Mouse (Mus musculus) myocyte (in vitro differentiated cells): ENCODE results near the gene Sh2d2a. TPM values are rescaled to one million over a fixed set of nuclear protein-coding genes. Genes with fewer than 3 reads are reported as not detected.

Experiments used
- H3K27me3 ChIP-seq: one replicate; pipeline ENCODE4 v1.6.1; 2011; ENCODE audit not compliant: control insufficient read depth, insufficient read depth, insufficient read length
- H3K36me3 ChIP-seq: one replicate; pipeline ENCODE4 v1.6.1; 2011; ENCODE audit not compliant: control insufficient read depth, insufficient read depth
- H3K4me2 ChIP-seq: one replicate; pipeline ENCODE4 v1.6.1; 2011; ENCODE audit warnings: low read depth, control low read depth
- H3K4me3 ChIP-seq: one replicate; pipeline ENCODE4 v1.5.1; 2011; ENCODE audit warnings: mild to moderate bottlenecking, control low read depth, moderate library complexity
- H3K79me2 ChIP-seq: one replicate; pipeline ENCODE4 v1.6.1; 2011; ENCODE audit not compliant: control insufficient read depth, insufficient read depth
- H3ac ChIP-seq: one replicate; pipeline ENCODE4 v1.6.1; 2011; ENCODE audit not compliant: control insufficient read depth, insufficient read length
- CEBPB ChIP-seq: IDR thresholded peaks from 2 replicates; pipeline ENCODE4 v1.6.1; 2011; ENCODE audit warnings: mild to moderate bottlenecking, moderate library complexity; ENCODE audit not compliant: poor library complexity, insufficient read depth, severe bottlenecking
- E2F4 ChIP-seq: IDR thresholded peaks from one replicate; pipeline ENCODE4 v1.6.1; 2011; ENCODE audit warnings: mild to moderate bottlenecking, control low read depth, moderate library complexity; ENCODE audit not compliant: insufficient read depth
- MAX ChIP-seq: IDR thresholded peaks from one replicate; pipeline ENCODE4 v1.6.1; 2011; ENCODE audit warnings: low read depth, mild to moderate bottlenecking, control low read depth
- MYOD1 ChIP-seq, 3 experiments: IDR thresholded peaks; one replicate each; pipeline ENCODE4 v1.6.1; 2011; ENCODE audit warnings: control low read depth in 2 of 3, low read depth in 2 of 3, mild to moderate bottlenecking in 2 of 3, moderate library complexity in 1 of 3; ENCODE audit not compliant: insufficient read length in 2 of 3, control insufficient read depth in 1 of 3
- MYOG ChIP-seq, 3 experiments: IDR thresholded peaks; one replicate each; pipeline ENCODE4 v1.6.1; 2011; ENCODE audit warnings: control low read depth in 2 of 3, low read depth in 2 of 3, mild to moderate bottlenecking in 2 of 3; ENCODE audit not compliant: insufficient read length in 2 of 3, control insufficient read depth in 1 of 3, insufficient read depth in 1 of 3
- POLR2A ChIP-seq: IDR thresholded peaks from one replicate; pipeline ENCODE4 v1.6.1; 2011; ENCODE audit warnings: low read depth, mild to moderate bottlenecking, control low read depth, moderate library complexity; ENCODE audit not compliant: insufficient read length
- POLR2AphosphoS2 ChIP-seq: IDR thresholded peaks from one replicate; pipeline ENCODE4 v1.6.1; 2011; ENCODE audit warnings: low read depth, control low read depth; ENCODE audit not compliant: insufficient read length
- REST ChIP-seq: IDR thresholded peaks from one replicate; pipeline ENCODE4 v1.6.1; 2011; ENCODE audit warnings: mild to moderate bottlenecking, control low read depth, moderate library complexity; ENCODE audit not compliant: insufficient read depth, insufficient read length
- SRF ChIP-seq: IDR thresholded peaks from one replicate; pipeline ENCODE4 v1.6.1; 2011; ENCODE audit warnings: low read depth; ENCODE audit not compliant: control insufficient read depth, insufficient read length
- TCF12 ChIP-seq: IDR thresholded peaks from one replicate; pipeline ENCODE4 v1.6.1; 2011; ENCODE audit warnings: mild to moderate bottlenecking, control low read depth; ENCODE audit not compliant: poor library complexity, insufficient read depth, severe bottlenecking
- TCF3 ChIP-seq: IDR thresholded peaks from one replicate; pipeline ENCODE4 v1.6.1; 2011; ENCODE audit warnings: low read depth, control low read depth; ENCODE audit not compliant: insufficient read length
- USF1 ChIP-seq: IDR thresholded peaks from one replicate; pipeline ENCODE4 v1.6.1; 2011; ENCODE audit warnings: low read depth, mild to moderate bottlenecking, control low read depth, moderate library complexity
- polyA plus RNA-seq: library from polyadenylated mRNA; unstranded; fragments of >200 nt; fragmentation: generic; extraction: Trizol; gene quantifications from one replicate; pipeline ENCODE4 v1.2.1, GENCODE M21; 2012; ENCODE audit warnings: missing spikeins

The Sh2d2a gene
- polyA plus RNA-seq, result not detected

DNA sequence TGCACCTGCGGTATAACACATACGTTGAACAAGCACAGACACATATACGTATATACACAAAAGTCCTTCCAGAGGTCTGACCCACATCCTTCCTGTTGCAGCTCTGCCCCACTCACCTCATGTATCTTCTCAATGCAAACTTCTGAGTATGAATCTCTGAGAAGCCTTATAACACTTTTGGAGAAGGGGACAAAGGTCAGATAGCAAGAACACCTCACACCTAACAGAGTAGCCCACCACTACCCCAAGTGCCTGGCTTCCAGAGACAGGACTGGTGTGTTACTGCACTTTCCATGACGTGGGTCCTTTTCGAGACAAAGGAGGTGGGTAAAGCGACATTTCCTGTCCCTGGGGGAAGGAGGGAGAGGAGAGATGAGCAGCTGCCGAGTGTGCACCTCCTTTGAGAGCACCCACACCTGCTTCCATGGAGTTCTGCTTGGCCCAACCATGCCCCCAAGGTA is at the start of gene Sh2d2a:
Gene Sh2d2a, plus strand, starts transcription at position 106 of the 461 bp plus-strand sequence.
- no peak within 1 kb of the TSS for H3K4me3 ChIP-seq
- no peaks in the 10 kb centered on the region for H3K36me3 ChIP-seq
- no peaks in the 10 kb centered on the region for H3K79me2 ChIP-seq
- no peak within 1 kb of the TSS for H3ac ChIP-seq
- H3K4me2 ChIP-seq, result no peak within 1 kb of the TSS
- H3K27me3 ChIP-seq, result no peaks in the 10 kb centered on the region
- TF ChIP-seq USF1 (no peak), POLR2AphosphoS2 (no peak), TCF3 (no peak), MYOD1 (IDR thresholded peaks at IDR 0.05; ENCODE audit: control insufficient read depth in 1 of 3, insufficient read length in 2 of 3, low read depth in 2 of 3) (no peak), POLR2A (no peak), SRF (no peak), TCF12 (no peak), REST (no peak), CEBPB (no peak), E2F4 (no peak), MAX (no peak)

DNA sequence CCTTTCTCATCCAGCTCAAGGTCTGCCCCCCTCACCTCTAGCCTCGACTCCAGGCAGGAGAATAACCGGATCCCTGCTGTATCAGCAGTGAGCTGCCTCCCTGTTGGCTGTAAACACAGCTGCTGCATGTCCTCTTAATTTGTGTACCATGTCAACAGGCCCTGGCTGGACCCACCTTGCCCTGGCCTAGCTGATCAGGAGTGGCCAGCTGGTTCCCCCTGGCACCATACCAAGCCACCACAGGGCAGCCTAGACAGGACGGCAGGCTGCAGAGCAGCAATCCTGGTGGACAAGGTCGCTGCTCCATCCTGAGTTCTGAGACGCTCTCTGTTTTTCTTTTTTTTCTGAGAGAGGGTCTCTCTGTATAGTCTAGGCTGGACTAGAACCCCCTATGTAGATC is 44.9 kb upstream of the Sh2d2a start:
- Histone ChIP-seq H3ac (no peak overlapping the region), H3K27me3 (peaks cover 88% of the 10 kb centered on the region), H3K36me3 (no peaks in the 10 kb centered on the region), H3K4me3 (no peak overlapping the region), H3K79me2 (no peaks in the 10 kb centered on the region), H3K4me2 (no peak overlapping the region)
- TF ChIP-seq SRF, result no peak
- no peak for TF ChIP-seq REST
- TF ChIP-seq E2F4, result no peak
- TF ChIP-seq CEBPB, result no peak
- TF ChIP-seq MAX, result no peak
- TF ChIP-seq TCF12, result no peak
- no peak for TF ChIP-seq POLR2AphosphoS2
- no peak for TF ChIP-seq TCF3
- no peak for TF ChIP-seq MYOG (IDR thresholded peaks at IDR 0.05; ENCODE audit: control insufficient read depth in 1 of 3, insufficient read depth in 1 of 3, insufficient read length in 2 of 3, low read depth in 2 of 3)
- no peak for TF ChIP-seq POLR2A
- TF ChIP-seq USF1, result no peak
- TF ChIP-seq MYOD1 (IDR thresholded peaks at IDR 0.05; ENCODE audit: control insufficient read depth in 1 of 3, insufficient read length in 2 of 3, low read depth in 2 of 3), result no peak

DNA sequence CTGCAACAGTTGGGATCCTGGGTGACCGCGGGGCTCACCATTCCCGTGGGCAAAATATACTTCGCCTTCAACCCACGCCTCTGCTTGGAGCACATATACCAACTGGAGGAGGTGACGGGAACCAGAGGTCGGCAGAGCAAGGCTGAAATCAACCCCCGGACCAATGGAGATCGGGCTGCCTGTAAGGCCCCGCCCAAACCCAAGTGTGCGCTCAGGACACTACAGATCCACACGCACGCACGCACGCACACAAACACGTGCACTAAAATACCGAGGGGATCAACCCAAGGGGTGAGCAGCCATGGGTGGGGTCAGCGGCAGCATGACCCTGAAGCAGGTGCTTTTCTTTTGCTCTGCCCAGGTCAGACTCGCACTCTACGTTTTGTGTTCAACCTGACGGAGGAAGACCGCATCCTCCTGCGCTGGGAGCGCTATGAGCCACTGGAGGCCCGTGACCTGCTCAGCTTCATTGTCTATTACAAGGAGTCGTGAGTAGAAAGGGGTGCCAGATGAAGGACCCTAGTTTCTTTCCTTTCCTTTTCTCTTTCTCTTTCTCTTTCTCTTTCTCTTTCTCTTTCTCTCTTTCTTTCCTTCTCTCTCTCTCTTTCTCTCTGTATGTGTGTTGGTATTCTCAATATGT is 42.4 kb upstream of the Sh2d2a start:
- Histone ChIP-seq H3K27me3 (peaks cover 78% of the 10 kb centered on the region), H3K4me2 (no peak overlapping the region), H3K79me2 (no peaks in the 10 kb centered on the region), H3K4me3 (no peak overlapping the region), H3K36me3 (no peaks in the 10 kb centered on the region), H3ac (no peak overlapping the region)
- TF ChIP-seq MAX, result no peak
- TF ChIP-seq USF1, result no peak
- TF ChIP-seq SRF, result no peak
- TF ChIP-seq MYOG (IDR thresholded peaks at IDR 0.05; ENCODE audit: control insufficient read depth in 1 of 3, insufficient read depth in 1 of 3, insufficient read length in 2 of 3, low read depth in 2 of 3), result no peak
- TF ChIP-seq POLR2AphosphoS2, result no peak
- TF ChIP-seq REST, result no peak
- TF ChIP-seq TCF12, result no peak
- no peak for TF ChIP-seq POLR2A
- TF ChIP-seq CEBPB, result no peak
- no peak for TF ChIP-seq MYOD1 (IDR thresholded peaks at IDR 0.05; ENCODE audit: control insufficient read depth in 1 of 3, insufficient read length in 2 of 3, low read depth in 2 of 3)
- no peak for TF ChIP-seq TCF3
- TF ChIP-seq E2F4, result no peak

DNA sequence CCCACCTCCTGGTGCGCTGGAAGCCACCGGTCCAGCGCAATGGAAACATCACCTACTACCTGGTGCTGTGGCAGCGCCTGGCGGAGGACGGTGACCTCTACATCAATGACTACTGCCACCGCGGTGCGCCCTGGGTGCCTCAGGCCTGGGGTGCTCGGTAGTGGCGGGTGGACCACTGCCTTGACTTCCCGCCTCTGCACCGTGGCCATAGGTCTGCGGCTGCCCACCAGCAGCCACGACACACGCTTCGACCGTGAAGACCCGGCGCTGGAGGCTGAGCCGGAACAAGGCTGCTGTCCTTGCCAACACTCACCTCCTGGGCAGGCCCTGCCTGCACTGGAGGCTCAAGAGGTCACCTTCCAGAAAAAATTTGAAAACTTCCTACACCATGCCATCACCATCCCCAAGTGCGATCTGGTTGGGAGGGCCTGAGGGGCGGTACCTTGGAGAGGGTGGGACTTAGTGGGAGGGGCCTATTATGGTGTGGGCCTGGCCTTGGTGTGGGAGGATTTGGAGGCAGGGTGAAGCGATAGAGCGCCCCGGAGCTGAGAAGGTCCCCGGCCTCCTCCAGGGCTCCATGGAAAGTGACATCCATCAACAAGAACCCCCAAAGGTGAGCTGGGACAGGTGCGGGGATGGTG is 37.1 kb upstream of the Sh2d2a start:
- Histone ChIP-seq H3K36me3 (no peaks in the 10 kb centered on the region), H3K27me3 (peaks cover 78% of the 10 kb centered on the region), H3ac (no peak overlapping the region), H3K79me2 (no peaks in the 10 kb centered on the region), H3K4me3 (no peak overlapping the region), H3K4me2 (no peak overlapping the region)
- TF ChIP-seq MYOG (IDR thresholded peaks at IDR 0.05; ENCODE audit: control insufficient read depth in 1 of 3, insufficient read depth in 1 of 3, insufficient read length in 2 of 3, low read depth in 2 of 3) (no peak), USF1 (no peak), MAX (no peak), TCF3 (no peak), SRF (no peak), REST (no peak), E2F4 (no peak), CEBPB (no peak)
